Mouse (Mus musculus): ENCODE data around the gene Zfp61. TPM values are rescaled to one million over a fixed set of nuclear protein-coding genes. Genes with fewer than 3 reads are reported as not detected.

Zfp61 gene
- polyA plus RNA-seq, 1 experiment from 2014 or later = 1.8 TPM

- Histone ChIP-seq H3K4me3 (ENCODE audit: low read depth, low read length) (peak overlapping the region; percentile 79), H3K9me3 (ENCODE audit: low read length) (no peaks in the 10 kb centered on the region), H3K27me3 (ENCODE audit: insufficient read depth, low read length) (0 out of 2 replicates have a peak, but pooled peaks cover 4% of the 10 kb centered on the region), H3K27ac (ENCODE audit: low read depth) (peak overlapping the region; percentile 55), H3K9ac (replicated peaks) (peak overlapping the region; percentile 74), H3K4me1 (ENCODE audit: insufficient read depth) (peaks cover 15% of the 10 kb centered on the region), H3K4me2 (ENCODE audit: low read depth, low read length) (peak overlapping the region; percentile 98), H3K36me3 (replicated peaks; ENCODE audit: insufficient read depth, low read length) (no peaks in the 10 kb centered on the region)
- WGBS (ENCODE audit: insufficient replicate concordance) = under 1% methylated on average over 41 of the region's 47 CpGs
- ATAC-seq (peak; percentile 90), DNase-seq (peak; percentile 75)
- peak; percentile 49 for TF ChIP-seq CTCF (IDR thresholded peaks at IDR 0.05; ENCODE audit: low read depth)
- no peak for TF ChIP-seq EP300 (IDR thresholded peaks at IDR 0.05; ENCODE audit: low read depth)
Measured at GRCm38 (mm10) chr7:24298973-24299708, 1.9 kb downstream of the Zfp61 start.

- no peaks in the 10 kb centered on the region for H3K36me3 ChIP-seq (replicated peaks; ENCODE audit: insufficient read depth, low read length)
Measured at GRCm38 (mm10) chr7:24298635-24298972, 2.4 kb downstream of the Zfp61 start.

GRCm38 (mm10) chr7:24297361-24298095 is 3.5 kb downstream of the Zfp61 start:
- Histone ChIP-seq H3K36me3 (replicated peaks; ENCODE audit: insufficient read depth, low read length) (no peaks in the 10 kb centered on the region), H3K9ac (replicated peaks) (no peak overlapping the region), H3K27ac (ENCODE audit: low read depth) (no peak overlapping the region), H3K9me3 (ENCODE audit: low read length) (no peaks in the 10 kb centered on the region), H3K4me2 (ENCODE audit: low read depth, low read length) (no peak overlapping the region), H3K27me3 (ENCODE audit: insufficient read depth, low read length) (0 out of 2 replicates have a peak, but pooled peaks cover 4% of the 10 kb centered on the region), H3K4me1 (ENCODE audit: insufficient read depth) (peaks cover 15% of the 10 kb centered on the region), H3K4me3 (ENCODE audit: low read depth, low read length) (no peak overlapping the region)
- TF ChIP-seq CTCF (IDR thresholded peaks at IDR 0.05; ENCODE audit: low read depth) = no peak
- no peak for TF ChIP-seq EP300 (IDR thresholded peaks at IDR 0.05; ENCODE audit: low read depth)
- DNase-seq (no peak), ATAC-seq (no peak)
- 90% methylated on average over 15 of the region's 15 CpGs for WGBS (ENCODE audit: insufficient replicate concordance)

More at GRCm38 (mm10) chr7:24298635-24298972, 2.4 kb downstream of the Zfp61 start:
- Histone ChIP-seq H3K27ac (ENCODE audit: low read depth) (peak overlapping the region; percentile 55; the same call in 1 of the 2 replicates), H3K4me1 (ENCODE audit: insufficient read depth) (peaks cover 15% of the 10 kb centered on the region), H3K9ac (replicated peaks) (peak overlapping the region; percentile 74), H3K27me3 (ENCODE audit: insufficient read depth, low read length) (0 out of 2 replicates have a peak, but pooled peaks cover 4% of the 10 kb centered on the region), H3K4me3 (ENCODE audit: low read depth, low read length) (peak overlapping the region; percentile 79), H3K4me2 (ENCODE audit: low read depth, low read length) (peak overlapping the region; percentile 98), H3K9me3 (ENCODE audit: low read length) (no peaks in the 10 kb centered on the region)
- WGBS (ENCODE audit: insufficient replicate concordance) = 6% methylated on average over 12 of the region's 12 CpGs
- ATAC-seq (no peak), DNase-seq (no peak)
- no peak for TF ChIP-seq EP300 (IDR thresholded peaks at IDR 0.05; ENCODE audit: low read depth)
- TF ChIP-seq CTCF (IDR thresholded peaks at IDR 0.05; ENCODE audit: low read depth) = no peak

GRCm38 (mm10) chr7:24296386-24296785 is 4.6 kb downstream of the Zfp61 start:
- peaks cover 15% of the 10 kb centered on the region for H3K4me1 ChIP-seq (ENCODE audit: insufficient read depth)
- no peak overlapping the region for H3K27ac ChIP-seq (ENCODE audit: low read depth)
- ATAC-seq (no peak), DNase-seq (no peak)
- H3K27me3 ChIP-seq (ENCODE audit: insufficient read depth, low read length) = 0 out of 2 replicates have a peak, but pooled peaks cover 4% of the 10 kb centered on the region
- H3K9ac ChIP-seq (replicated peaks) = no peak overlapping the region
- no peak overlapping the region for H3K4me2 ChIP-seq (ENCODE audit: low read depth, low read length)
- no peak overlapping the region for H3K4me3 ChIP-seq (ENCODE audit: low read depth, low read length)
- no peaks in the 10 kb centered on the region for H3K9me3 ChIP-seq (ENCODE audit: low read length)
- H3K36me3 ChIP-seq (replicated peaks; ENCODE audit: insufficient read depth, low read length) = 0 out of 2 replicates have a peak, but pooled peaks cover 2% of the 10 kb centered on the region
- WGBS (ENCODE audit: insufficient replicate concordance) = 94% methylated on average over 6 of the region's 7 CpGs
- no peak for TF ChIP-seq CTCF (IDR thresholded peaks at IDR 0.05; ENCODE audit: low read depth)
- TF ChIP-seq EP300 (IDR thresholded peaks at IDR 0.05; ENCODE audit: low read depth) = no peak

GRCm38 (mm10) chr7:24295376-24295775 is 5.7 kb downstream of the Zfp61 start:
- H3K27me3 ChIP-seq (ENCODE audit: insufficient read depth, low read length) = 0 out of 2 replicates have a peak, but pooled peaks cover 4% of the 10 kb centered on the region
- no peaks in the 10 kb centered on the region for H3K9me3 ChIP-seq (ENCODE audit: low read length)
- H3K4me3 ChIP-seq (ENCODE audit: low read depth, low read length) = no peak overlapping the region
- 0 out of 2 replicates have a peak, but pooled peaks cover 2% of the 10 kb centered on the region for H3K36me3 ChIP-seq (replicated peaks; ENCODE audit: insufficient read depth, low read length)
- H3K4me2 ChIP-seq (ENCODE audit: low read depth, low read length) = no peak overlapping the region
- no peak overlapping the region for H3K9ac ChIP-seq (replicated peaks)
- H3K27ac ChIP-seq (ENCODE audit: low read depth) = no peak overlapping the region
- H3K4me1 ChIP-seq (ENCODE audit: insufficient read depth) = peaks cover 9% of the 10 kb centered on the region
- ATAC-seq (no peak), DNase-seq (no peak)
- TF ChIP-seq CTCF (IDR thresholded peaks at IDR 0.05; ENCODE audit: low read depth) (no peak), EP300 (IDR thresholded peaks at IDR 0.05; ENCODE audit: low read depth) (no peak)
- 92% methylated on average over 7 of the region's 7 CpGs for WGBS (ENCODE audit: insufficient replicate concordance)

GRCm38 (mm10) chr7:24294763-24295162 is 6.3 kb downstream of the Zfp61 start:
- Histone ChIP-seq H3K4me1 (ENCODE audit: insufficient read depth) (peaks cover 3% of the 10 kb centered on the region; the same call in 1 of the 2 replicates), H3K4me2 (ENCODE audit: low read depth, low read length) (no peak overlapping the region), H3K36me3 (replicated peaks; ENCODE audit: insufficient read depth, low read length) (0 out of 2 replicates have a peak, but pooled peaks cover 2% of the 10 kb centered on the region), H3K9ac (replicated peaks) (no peak overlapping the region), H3K4me3 (ENCODE audit: low read depth, low read length) (no peak overlapping the region), H3K27me3 (ENCODE audit: insufficient read depth, low read length) (0 out of 2 replicates have a peak, but pooled peaks cover 4% of the 10 kb centered on the region), H3K9me3 (ENCODE audit: low read length) (no peaks in the 10 kb centered on the region), H3K27ac (ENCODE audit: low read depth) (no peak overlapping the region)
- TF ChIP-seq CTCF (IDR thresholded peaks at IDR 0.05; ENCODE audit: low read depth) (no peak), EP300 (IDR thresholded peaks at IDR 0.05; ENCODE audit: low read depth) (no peak)
- no peak for DNase-seq
- WGBS (ENCODE audit: insufficient replicate concordance) = 93% methylated on average over 4 of the region's 4 CpGs
- ATAC-seq = no peak
